Mouse (Mus musculus): ENCODE results near the gene Il17d.

DNA sequence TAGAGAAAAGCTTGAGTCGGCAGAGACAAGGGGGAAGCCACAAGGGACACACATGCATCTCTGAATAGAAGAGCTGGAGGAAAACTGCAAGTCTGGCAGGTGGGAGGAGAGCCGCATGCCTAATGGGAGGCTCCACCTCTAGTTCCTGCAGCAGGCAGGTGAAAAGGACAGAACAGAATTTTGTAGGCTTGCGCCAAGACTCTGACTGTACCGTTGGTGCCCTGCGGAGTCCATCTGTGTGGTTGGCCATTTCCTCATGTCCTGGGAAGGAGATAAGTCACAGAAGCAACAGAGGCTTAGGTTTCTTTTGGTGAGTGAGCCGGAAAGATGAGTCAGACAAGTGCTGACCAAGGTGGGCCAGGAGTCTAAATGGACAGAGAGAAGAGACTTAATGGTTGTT lies 20.8 kb upstream of the Il17d start:
- TF ChIP-seq CTCF (IDR thresholded peaks at IDR 0.05; ENCODE audit: low read depth) (no peak), EP300 (IDR thresholded peaks at IDR 0.05; ENCODE audit: low read depth) (no peak)

Data from heart, postnatal 0 days (tissue).